Mouse (Mus musculus) lung, postnatal 0 days (tissue): ENCODE results near the gene Rpf1.

ENCODE experiments used
- CTCF ChIP-seq: IDR thresholded peaks from 2 replicates; pipeline ENCODE4 v1.5.1; 2016; ENCODE audit warnings: antibody characterized with exemption, mild to moderate bottlenecking
- EP300 ChIP-seq: IDR thresholded peaks from 2 replicates; pipeline ENCODE4 v1.6.1; 2016; ENCODE audit warnings: antibody characterized with exemption, mild to moderate bottlenecking, control low read depth

DNA sequence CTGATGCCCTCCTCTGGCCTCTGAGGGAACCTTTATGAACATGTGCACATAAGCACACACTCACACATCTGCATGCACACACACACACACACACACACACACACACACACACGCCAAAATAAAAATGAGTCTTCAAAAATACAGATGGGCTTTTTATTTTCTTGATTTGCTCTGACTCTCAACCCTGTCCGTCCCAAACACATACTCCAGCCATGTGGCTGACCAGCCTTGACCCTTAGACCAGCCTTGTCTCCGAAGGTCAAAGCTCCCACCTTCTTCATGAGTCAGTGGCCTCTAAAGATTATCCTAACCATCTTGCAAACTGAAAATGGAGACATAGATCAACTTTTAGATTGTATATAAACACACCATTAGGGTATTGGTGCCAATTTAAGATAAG lies 48.4 kb upstream of the Rpf1 start:
- TF ChIP-seq CTCF = no peak
- no peak for TF ChIP-seq EP300
